Mouse (Mus musculus): Measurements from ENCODE around the gene Snrpa.
A peak's percentile ranks its signal among the peaks of the same experiment; 100 is the strongest.

Gene Snrpa

DNA sequence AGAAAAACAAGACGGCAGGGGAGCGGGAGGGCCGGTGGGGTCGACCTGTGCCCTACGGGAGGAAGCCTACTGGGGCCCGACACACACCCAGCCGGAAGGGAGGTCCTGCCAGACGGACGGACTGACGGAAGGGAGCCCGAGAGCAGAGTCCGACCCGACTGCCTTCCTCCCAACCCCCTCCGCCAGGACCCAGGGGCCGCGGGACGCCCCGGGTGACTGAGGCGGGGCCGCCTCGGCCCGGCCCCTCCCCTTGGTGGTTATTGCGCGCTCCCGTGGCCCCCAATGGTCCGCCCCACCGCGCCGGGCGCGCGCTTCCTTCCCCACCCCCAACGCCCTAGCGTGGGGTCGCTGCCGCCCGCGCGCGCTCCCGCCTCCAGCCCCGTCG, 29.9 kb downstream of the Snrpa start:
- DNase-seq (ENCODE audit: low spot score): peak; percentile 78

DNA sequence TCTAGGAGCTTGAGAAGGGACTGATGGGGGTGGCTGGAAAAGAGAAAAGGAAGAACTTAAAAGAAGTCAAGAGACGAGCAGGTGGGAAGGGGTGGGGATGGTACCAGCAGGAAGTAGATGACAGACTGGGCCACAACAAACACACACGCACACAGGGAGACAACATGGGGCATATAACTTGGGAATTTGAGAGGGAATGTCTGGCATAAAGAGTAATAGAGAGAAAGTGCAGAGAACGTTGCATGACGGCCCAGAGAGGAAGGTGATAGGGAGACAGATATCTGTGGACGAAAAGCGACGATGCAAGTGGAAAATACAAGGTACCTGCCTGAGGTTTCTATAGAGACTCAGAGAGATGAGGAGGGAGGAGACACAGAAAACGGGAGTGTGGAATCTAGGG, 30.4 kb downstream of the Snrpa start:
- no peak for DNase-seq (ENCODE audit: low spot score)

DNA sequence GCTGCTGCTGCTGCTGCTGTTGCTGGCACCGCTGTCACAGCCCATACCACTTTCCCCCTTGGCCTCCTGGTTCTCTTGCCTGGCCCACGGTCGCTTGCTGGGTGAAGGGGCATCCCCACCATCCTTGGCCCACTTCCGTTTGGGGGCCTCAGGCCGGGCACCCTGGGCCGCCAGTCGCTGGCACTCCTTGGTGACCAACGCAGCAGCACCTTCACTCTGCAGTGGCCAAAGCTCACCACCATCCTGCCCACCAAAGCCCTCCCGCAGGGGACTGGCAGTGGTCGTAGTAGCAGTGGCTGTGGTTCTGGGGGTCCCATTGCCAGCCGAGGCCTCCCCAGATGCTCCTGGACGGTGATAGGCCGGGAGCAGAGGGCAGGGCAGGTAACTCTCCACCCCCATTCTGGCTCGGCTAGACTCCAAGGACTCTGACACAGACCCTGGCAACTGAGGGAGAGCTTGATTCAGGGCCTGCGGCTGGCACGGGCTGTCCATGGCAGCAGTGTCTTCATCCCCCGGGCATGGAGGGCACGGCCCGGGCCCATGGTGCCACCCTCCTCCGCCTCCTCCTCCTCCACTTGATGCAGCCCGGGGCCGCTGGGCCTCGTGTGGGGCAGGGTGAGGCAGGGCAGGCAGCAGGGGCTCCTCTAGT, 30.9 kb downstream of the Snrpa start:
- no peak for DNase-seq (ENCODE audit: low spot score)

DNA sequence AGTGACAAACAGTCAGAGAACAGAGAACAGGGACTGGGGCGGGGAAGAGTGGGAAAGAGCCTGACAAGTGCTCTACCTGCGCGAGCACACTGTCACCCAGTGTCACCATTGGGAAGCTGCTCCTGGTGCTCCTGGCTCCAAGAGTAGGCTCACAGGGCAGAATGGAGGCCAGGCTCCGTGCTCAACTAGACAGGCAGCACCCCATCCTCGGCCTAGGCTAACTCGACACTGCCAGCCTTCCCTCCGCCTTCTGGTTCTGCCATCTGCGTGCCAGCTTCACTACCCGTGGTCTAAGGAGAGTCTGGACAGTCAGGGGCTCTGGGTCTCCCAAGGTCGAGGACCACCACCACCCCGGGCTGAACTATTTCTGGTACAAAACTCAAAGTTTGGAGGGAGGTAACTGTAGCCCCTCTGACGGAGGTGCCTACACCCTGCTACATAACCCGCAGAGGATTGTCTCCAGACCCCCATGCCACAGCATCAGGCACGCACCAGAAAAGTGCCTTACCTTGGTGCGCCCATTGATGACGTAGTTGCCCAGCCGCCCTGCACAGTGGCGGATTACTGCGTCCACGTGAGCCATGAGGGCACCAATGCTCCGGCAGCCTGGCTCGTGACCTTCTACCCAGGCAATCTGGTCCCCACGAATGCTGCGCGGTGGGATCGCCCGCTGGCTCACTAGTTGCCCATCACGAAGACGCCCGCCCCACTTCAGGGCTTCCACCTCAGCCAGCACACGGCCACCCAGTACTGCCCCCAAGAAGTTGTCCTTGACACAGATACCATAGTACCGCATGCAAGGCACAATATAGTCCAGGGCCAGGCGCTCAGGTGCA, 31.7 kb downstream of the Snrpa start:
- DNase-seq (ENCODE audit: low spot score): no peak

DNA sequence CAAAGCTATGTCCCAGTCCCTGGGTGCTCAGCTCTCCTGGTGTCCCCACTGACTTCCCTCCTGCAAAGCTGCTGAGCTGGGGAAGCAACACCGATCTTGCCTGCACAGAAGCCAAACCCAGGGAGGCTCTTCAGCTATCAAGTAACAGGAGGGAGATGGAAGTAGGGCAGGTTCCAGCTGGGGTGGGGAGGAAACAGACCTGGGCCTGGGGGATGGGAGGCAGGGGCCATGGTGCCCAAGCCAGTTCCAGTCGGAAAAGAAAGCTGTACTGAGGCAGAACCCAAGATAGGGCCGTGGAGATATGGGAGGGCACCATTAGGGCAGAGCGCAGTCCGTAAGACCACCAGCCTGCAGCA, 32.6 kb downstream of the Snrpa start:
- DNase-seq (ENCODE audit: low spot score): no peak

DNA sequence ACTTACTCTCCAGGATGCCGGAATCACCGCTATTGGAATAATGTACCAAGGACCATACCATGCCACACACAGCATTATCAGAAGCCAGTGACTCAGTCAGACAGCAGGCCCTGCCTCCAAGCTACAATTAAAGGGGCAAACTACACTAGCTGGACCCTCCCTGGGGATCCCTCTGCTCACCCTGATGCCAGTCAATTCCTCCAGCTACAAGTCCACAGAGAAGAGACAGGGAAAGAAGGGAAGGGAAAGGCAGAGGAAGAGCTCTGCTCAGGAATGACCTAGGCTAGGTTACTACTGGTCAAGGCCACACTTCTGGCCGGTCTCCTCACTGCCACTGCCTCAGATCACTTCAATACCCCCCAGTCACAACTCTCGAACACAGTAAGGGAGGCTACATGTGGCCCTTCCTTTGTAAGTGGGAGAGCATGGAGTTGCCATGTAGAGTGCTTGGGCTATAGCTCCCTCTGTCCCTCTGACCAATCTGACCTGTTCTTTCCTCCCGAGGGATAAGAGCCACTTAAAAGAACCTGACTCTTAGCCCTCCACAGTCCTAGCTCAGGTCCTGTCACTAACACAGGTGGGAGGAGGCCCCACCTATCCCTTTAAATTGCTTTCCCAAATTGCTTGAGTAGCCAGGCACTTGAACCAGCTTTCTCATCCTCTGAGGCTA, 33.2 kb downstream of the Snrpa start:
- no peak for DNase-seq (ENCODE audit: low spot score)

DNA sequence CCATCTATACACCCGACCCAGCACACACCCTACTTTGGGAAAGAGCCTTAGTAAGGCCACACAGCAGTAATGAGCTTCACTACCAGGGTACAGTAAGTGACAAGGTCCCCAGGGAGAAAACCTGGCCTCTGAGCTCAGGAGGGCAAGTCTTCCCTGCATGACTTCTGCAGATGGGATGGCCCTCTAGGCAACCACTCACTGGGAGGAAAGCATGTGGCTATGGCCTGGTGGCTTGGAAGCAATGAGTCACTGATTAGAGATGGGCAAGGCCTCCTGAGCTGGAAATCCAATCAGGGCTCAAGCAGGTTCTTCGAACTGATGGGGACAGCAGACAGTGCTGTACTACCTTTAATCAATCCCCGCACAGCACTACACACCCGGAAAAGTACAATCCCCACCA, 34.3 kb downstream of the Snrpa start:
- no peak for DNase-seq (ENCODE audit: low spot score)

DNA sequence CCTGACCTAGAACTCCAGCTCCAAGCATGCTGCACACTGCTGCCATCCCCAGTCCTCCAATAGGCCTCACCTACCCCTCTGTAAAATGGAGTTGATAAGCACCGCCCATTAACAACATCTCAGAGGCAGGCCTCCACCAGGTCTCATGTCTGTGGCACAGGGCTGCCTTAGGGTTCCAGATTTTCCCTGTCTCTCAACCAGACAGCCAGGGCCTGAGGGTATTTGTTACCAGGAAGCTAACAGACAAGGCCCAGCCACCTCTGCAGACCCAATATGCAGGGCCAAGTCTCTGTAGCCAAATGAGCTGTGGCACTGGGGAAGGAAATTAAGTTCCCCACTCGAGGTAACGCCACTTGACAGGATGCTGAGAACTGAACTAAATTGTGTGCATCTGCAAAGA, 35.1 kb downstream of the Snrpa start:
- no peak for DNase-seq (ENCODE audit: low spot score)

DNA sequence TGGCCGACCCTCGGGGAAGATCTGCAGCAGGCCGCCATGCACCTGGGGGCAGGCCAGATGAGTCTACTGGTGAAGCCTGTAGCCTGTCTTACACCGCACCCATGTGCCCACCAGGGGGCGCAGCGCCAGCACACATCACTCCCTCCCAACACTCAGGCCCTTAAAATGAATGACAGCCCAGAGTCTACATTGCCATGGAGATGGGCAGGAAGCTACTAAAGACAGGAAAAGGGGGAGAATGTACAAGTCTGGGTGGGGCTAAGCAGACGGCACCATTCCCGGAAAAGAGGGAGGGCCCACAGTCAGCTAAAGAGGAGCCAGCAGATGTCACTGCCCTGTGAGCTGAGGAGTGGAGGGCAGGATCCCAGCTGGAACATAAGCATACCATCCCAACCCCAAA, 36.2 kb downstream of the Snrpa start:
- DNase-seq (ENCODE audit: low spot score): peak; percentile 71

DNA sequence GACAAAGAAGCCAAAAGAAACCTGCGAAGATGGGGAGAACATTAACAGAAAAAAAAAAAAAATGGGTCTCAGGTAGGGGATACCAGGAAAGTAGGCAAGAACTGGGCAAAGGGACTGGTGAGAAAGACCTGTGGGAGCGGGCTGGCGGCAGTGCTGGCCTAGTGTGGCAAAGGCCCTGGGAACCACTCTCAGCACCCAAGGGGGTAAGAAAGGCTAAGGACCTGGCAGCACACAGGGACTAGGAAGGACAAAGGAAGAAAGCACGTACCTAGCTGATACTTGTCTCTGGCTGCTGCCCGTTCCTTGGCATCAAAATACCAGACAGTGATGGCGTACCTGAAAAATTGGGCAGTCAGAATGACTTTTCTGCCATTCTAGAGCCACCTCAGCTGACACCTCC, 36.8 kb downstream of the Snrpa start:
- no peak for DNase-seq (ENCODE audit: low spot score)

DNA sequence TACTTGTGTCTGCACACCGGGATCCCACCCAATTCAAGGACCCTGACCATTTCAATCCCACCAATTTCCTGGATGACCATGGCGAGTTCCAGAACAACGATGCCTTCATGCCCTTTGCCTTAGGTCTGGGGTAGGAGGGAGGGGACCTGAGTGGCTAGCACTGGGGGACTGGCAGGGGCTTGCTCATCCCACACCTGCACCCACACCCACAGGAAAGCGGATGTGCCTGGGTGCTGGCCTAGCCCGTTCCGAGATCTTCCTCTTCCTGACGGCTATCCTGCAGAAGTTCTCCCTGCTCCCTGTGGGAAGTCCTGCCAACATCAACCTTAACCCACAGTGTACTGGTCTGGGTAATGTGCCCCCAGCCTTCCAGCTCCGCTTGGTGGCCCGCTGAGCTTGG, 37.9 kb downstream of the Snrpa start:
- no peak for DNase-seq (ENCODE audit: low spot score)

DNA sequence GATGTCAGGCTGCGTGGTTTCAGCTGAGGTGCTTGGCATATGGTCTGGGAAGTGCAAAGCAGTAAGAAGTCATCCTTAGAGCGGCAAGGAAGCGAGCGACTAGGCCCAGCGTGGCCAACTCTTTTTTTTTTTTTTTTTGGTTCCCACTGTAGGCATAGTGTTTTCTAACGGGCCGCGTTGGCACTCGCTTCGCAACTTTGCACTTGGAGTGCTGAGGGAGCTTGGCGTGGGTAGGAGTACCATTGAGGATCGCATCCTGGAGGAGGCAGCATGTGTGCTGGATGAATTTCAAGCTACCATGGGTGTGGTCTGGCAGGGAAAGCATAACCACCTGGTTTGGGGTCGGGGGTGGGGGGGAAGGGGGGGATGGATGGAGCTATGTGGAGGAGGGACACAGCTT, 40.1 kb downstream of the Snrpa start:
- DNase-seq (ENCODE audit: low spot score): no peak

DNA sequence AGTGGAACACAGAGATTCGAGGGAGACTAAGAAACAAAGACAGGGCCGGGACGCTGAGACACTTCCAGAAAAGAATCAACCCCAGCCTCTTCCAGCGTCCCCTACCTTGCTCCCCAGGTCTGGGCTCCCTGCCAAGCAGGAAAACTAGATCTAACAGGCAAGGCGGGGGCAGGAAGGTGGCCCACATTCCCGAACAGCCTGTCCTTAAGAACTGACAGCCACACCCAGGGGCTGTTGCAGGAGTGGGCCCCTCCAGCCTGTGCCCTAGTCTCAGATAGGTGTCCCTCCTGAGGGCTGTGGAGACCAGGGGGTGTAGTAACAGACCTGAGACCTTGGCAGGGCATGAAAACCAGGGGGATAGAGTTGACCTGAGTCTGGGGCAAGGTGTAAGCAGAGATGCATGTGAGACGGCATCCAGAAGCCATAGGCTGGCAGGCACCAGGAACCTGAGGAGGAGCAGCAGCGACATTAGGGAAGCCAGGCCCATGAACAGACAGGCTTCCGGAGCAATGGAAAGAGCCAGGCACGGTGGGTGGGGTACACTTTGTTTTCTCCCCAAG, 42.8 kb downstream of the Snrpa start, which contains the start of gene Cyp2t4:
Cyp2t4 (plus strand) TSS at position 510 of the 560 bp plus-strand sequence.
- no peak for DNase-seq (ENCODE audit: low spot score)

Measured in spleen, adult 12 weeks (tissue).